Mouse (Mus musculus) retina, adult 2 months (tissue): ENCODE results near the gene Zbtb49.
A peak's percentile ranks its signal among the peaks of the same experiment; 100 is the strongest.

Source experiments
- DNase-seq: peaks from one replicate; pipeline ENCODE4 v3.0.0-alpha.2; 2012; ENCODE audit warnings: low read depth, low spot score

Gene Zbtb49

DNA sequence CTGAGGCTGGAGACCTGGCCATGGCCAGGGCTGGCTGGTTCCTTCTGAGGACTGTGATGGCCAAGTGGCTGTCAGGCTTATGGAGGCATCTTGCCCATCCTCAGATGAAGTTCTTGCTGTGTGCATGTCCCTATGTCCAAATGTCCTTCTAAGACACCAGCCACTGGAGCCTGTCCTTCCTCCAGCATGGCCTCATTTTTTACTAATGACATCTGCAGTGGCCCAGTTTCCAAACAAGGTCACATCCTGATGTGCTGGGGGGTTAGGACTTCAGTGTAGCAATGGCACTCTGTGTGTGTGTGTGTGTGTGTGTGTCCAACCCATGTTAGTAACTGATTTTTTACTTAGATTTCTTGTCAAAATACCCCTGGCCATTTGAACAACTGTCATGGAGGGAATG is 24.3 kb downstream of the Zbtb49 start:
- DNase-seq = no peak

DNA sequence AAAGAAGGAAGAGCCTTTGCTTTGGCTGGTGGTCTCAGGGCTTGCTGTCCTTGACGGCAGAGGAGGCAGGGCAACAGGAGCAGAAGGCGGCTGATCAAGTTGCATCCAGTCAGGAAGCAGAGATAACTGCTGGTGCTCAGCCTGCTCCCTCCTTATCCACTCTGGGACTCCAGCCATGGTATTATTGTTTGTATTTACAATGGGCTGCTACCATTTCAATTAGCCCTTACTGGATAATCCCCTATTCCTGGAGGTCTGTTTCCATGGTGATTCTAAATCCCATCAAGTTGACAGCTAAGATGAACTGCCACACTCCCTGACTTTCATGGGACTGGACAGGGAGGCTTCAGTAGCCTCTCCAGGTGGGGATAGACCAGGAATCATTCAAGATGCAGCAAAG is 25.3 kb downstream of the Zbtb49 start:
- no peak for DNase-seq

DNA sequence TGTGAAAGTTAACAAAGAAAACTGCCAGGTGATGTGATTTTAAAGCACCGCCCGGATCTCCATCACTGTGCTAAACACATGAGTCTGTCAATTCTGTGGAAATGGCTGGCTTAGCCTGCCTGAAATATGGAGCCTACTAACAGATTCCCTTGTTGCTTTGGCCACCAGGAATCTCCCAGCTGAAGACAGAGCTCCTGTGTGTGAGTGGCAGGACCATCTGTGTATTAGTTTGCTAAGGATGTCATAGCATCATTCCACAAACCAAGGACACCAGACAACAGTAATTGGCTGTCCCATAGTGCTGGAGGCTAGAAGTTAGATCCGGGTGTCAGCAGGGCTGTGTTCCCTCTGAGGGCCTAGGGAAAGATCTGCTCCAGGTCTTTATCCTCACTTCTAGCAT is 29.4 kb downstream of the Zbtb49 start:
- DNase-seq = no peak

- no peak for DNase-seq
Measured at GRCm38 (mm10) chr5:38187006-38187405, 33.3 kb downstream of the Zbtb49 start.

- DNase-seq = no peak
Measured at GRCm38 (mm10) chr5:38184688-38185285, 35.5 kb downstream of the Zbtb49 start.

DNA sequence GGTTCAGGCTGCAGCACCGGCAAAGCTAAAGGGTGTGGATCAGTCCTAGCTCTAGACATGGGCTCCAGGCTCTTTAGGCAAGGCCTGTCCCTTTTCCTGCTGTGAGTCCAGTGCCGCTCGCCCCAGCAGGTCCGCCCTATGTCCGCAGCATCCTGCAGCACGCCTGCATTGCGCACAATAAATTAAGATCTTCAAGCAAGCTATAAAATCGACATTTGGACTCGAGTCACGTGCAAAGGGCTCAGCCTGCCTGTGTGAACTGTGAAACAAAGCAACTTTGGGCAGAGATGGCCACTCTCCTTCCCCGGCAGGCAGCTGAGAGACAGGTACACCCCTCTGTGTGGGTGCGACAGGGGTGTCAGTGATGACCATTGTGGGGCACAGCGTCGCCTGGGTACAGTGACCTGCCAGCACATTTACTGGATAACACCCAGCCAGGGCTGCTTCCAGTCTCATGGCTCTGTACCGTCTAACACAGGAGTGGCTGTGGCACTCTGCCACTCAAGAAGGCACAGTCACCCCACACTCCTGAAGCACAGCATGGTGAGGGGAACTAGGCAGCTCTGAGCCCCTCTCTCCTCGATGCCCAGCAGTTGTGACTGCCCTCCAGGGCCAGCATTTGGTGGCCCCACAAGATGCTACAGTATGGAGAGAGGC is 45.9 kb downstream of the Zbtb49 start:
- DNase-seq = no peak

GRCm38 (mm10) chr5:38173766-38174165 is 46.5 kb downstream of the Zbtb49 start:
- DNase-seq = no peak

DNA sequence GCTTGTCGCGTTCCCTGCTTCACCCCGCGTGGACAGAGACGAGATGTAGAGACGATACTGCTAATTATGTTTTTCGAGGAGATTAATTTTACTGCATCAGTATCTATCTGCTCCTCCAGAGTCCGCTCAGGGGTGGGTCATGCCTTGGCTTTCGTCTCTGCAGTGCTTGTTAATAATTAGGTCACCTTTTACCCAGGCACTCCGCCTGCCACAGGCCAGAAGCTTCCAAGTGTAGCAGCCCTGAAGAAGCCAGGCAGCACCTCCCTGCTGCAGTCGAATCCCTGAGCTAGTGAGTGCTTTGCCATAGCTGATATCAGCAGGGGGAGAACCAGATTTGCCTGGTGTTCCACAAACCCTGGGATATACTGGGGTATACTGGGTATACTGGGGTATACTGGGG is 51.8 kb downstream of the Zbtb49 start:
- no peak for DNase-seq

- DNase-seq = no peak
Measured at GRCm38 (mm10) chr5:38159634-38160413, 60.4 kb downstream of the Zbtb49 start, which contains the start of gene Nsg1. Gene Nsg1 (minus strand): TSS chr5:38159907.

DNA sequence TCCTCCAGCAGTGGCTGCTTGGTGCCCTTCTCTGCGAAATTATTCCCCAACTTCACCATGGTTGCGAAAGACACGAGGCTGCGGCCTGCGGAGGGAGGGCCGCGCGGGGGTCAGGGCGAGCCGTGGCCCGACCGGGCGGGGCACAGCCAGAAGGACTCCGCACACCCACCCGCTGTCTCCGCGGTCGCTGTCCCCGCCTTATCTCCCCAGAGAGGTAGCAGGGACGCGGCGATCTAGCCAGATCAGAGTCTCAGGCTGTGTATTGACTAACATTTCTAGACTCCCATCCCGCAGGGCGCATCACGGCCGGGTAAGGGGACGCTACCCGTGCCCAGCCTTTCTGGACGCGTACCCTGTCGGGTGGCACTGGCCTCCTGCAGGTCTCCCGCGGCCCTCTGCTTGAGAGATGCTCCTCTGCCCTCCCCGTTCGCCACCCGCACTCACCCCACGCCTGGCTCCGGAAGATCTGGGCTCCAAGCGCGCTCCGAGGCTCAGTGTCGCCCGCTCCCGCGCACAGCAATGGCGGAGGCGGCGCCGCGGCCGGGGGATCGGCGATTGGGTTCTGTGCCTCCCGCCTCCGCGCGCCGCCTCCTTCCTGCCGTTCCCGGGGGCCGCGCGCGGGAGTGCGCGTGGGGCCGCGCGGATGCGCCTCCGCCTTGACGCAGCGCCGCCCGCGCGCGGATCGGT is 61.2 kb downstream of the Zbtb49 start:
- peak; percentile 25 for DNase-seq

- DNase-seq = no peak
Measured at GRCm38 (mm10) chr5:38158501-38158946, 61.7 kb downstream of the Zbtb49 start.

GRCm38 (mm10) chr5:38157481-38158020 is 62.7 kb downstream of the Zbtb49 start:
- DNase-seq = no peak

- no peak for DNase-seq
Measured at GRCm38 (mm10) chr5:38153636-38154035, 66.6 kb downstream of the Zbtb49 start.

- no peak for DNase-seq
Measured at GRCm38 (mm10) chr5:38152201-38153108, 67.8 kb downstream of the Zbtb49 start.

- DNase-seq = no peak
Measured at GRCm38 (mm10) chr5:38151264-38151663, 69.0 kb downstream of the Zbtb49 start.

DNA sequence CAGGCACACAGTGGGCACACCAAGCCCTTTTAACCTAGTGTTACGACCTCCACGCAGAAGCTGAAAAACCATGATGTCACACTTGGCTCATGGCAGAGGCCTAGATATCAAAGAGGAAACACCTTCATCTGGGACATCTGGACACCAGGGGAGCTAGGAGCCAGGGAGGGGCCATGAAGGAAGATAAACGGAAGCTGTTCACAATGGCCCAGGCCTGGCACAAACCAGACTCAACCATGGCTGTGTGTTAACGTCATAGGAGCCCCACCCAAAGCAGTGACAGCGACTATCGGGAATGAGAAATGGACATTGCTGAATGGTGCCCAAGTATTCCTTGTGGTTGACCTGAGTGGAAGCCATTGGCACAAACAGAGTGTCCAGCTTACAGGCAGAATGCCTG is 73.7 kb downstream of the Zbtb49 start:
- no peak for DNase-seq

- DNase-seq = no peak
Measured at GRCm38 (mm10) chr5:38140893-38141292, 79.4 kb downstream of the Zbtb49 start.
